Mouse (Mus musculus) WW6 (cell line): ENCODE data around the gene Oas1e.

Experiments used
- DNase-seq: peaks from one replicate; pipeline ENCODE4 v3.0.0-alpha.2; 2013; ENCODE audit warnings: low read depth, low spot score

Oas1e gene

DNA sequence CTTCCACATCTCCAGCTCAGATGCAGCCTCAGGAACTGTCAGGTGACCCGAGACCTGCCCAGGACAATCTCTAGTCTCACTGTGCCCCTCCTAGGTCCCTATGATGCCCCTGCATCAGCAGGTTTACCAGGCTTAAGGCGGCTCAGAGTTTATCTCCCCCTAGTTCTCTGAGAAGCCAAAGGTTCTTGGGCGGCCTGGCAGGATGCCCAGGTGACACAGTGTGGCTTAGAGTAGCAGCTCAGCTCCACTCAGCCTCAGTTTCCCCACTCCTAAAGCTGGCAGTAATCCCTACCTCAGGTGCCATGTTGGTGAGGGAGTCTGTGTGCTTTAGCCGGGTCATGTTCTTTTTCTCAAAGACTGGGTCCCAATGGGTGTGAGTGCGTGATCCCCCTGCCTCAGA is 18.5 kb downstream of the Oas1e start:
- DNase-seq = no peak

DNA sequence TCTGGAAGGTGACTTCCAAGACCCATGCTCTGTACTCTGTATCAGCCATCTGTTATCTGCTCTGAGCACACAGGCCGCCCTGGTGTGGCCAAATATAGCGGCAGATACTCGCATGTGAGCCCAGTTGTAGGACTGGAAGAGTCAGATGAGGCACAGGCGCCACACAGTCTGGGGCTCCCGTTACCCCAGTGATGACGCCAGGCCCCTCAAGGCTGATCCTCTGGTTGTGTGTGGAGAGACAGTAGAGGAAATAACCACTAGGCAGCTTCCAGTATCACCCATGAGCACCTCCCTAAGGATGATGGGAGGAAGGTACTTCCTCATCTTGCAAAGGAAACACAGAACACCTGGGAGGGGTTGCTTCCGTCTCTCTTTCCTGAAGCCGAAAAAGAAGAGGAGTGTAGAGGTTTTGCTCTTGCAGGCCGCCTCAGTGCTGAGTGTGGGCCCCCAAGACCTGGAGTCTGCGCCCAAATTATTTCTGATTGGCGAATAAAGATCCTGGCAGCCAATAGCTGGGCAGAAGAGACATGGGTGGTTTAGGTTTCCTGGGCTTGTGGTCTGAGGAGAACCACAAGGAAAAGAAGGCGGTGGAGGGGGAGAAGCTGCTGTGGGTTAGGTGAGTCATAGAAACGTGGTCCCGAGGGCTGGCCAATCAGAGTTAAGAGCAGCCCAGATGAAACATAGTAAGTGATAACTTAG is 19.9 kb downstream of the Oas1e start:
- DNase-seq = no peak

DNA sequence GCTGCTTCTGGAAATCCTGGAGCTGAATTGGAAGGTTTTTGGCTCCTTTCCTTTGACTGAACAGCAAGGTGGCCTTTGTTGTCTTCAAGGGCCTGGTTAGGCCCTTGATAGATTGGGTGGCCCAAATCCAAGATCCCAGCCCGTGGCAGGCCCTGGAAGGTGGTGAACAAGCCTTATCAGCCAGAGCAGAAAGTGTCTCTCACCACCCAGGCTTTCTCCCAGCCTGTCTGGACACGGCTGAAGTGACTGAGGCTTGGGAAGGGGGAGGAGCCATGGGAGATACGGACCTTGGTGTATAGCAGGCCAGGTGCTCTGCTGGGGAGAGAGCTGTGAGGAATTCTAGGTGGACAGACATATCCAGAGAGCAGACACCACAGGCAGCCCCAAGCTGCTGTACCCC is 25.9 kb downstream of the Oas1e start:
- no peak for DNase-seq

- DNase-seq = no peak
Measured at GRCm38 (mm10) chr5:120765010-120765409, 30.3 kb downstream of the Oas1e start.

GRCm38 (mm10) chr5:120761901-120762300 is 33.4 kb downstream of the Oas1e start:
- DNase-seq = no peak

- DNase-seq = no peak
Measured at GRCm38 (mm10) chr5:120754215-120754614, 41.1 kb downstream of the Oas1e start.

GRCm38 (mm10) chr5:120752786-120753185 is 42.5 kb downstream of the Oas1e start:
- no peak for DNase-seq

DNA sequence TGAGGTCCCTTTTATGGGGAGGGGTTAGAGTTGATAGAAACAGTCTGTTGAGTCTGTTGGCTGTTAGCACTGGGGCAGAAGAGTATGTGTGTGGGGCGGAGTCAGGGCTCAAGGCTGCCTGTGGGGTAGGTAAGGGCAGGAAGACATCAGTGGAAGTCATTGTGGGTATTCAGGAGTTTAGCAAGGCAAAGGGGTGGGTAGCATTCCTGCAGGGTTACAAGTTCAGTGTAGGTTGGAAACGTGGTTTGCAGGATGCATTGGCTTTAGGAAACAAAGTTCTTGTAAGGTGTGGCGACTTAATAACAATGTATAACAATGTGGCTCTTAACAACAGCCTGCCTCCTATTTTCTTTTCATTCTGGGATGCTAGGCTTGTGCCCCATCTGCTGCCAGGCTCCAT is 44.1 kb downstream of the Oas1e start:
- DNase-seq = no peak

DNA sequence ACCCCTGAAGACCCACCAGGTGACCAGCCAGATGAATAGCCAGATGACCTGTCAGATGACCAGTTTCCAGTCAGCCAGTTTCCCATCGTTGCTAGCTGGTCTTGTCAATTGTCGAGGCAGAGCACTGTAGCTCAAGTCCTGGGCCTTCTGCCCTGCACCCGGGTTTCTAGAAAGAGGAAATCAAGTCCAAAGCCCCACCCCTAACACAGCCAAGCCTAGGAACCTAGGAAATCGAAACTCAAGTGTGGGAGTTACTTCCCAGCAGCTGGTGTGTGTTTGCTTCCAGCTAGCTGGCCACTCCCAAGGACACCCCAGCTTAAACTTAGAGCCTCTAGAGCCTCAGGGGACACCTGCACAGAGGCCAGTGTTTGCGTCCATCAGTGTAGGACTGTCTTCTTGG is 45.6 kb downstream of the Oas1e start, which contains the start of gene Oas2:
Gene Oas2, minus strand, starts transcription at position 166 of the 400 bp plus-strand sequence.
- no peak for DNase-seq

DNA sequence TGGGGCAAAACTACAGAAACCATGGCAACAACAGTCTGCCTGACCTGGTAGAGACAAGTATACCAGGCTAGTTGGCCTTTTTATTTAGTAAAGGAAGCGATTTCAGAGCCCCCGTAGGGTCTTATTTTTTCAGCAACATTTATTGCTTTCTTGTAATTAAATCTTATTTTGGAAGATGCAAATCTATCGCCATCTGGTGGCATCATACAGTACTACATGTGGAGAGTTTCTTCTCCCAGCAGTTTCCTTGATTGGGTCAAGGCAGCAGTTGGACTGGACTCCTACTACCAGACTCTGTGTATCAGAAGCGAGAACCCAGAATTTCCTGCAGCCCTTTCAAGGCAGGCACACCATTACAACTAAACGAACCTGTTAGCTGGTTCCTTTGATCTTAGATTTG is 48.9 kb downstream of the Oas1e start:
- DNase-seq = no peak

- no peak for DNase-seq
Measured at GRCm38 (mm10) chr5:120742125-120742524, 53.2 kb downstream of the Oas1e start.
